ENCODE assay signal across 8 mouse cellular contexts in the genomic region with DNA sequence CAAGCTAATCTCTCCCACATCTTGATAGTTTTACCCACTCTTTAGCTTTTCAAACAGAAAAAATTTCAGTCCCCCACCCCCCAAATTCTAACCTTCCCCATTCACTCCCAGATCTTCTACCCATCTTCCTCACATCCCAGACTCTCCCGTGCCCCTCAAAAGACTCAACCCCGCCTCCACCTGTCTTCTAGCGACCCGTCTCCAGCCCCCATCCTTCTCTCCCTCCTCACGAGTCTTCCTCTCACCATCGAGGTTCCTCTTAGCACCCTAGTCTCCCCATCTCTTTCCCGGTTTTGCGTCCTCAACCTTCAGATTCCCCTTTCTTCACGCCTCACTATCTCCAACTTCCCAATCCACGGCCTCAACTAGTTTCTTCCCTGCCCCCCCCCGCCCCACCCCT. TPM values are rescaled to one million over a fixed set of nuclear protein-coding genes. Genes with fewer than 3 reads are reported as not detected.
DNase-seq lines count a peak whose midpoint lies in the region; ATAC-seq and TF ChIP-seq lines count a peak whose summit lies in the region.

No protein-coding gene starts in this region.

- ATAC-seq in intestine, embryonic 15.5 days: no peak
- no peak; the same call in 1 of the 2 replicates for ATAC-seq in neural tube, embryonic 13.5 days (ENCODE audit: low read depth)

- no peaks in the 10 kb centered on the region for H3K9me3 ChIP-seq in intestine, embryonic 15.5 days
- H3K9me3 ChIP-seq in neural tube, embryonic 13.5 days: no peaks in the 10 kb centered on the region

- 0% methylated on average over 11 of the region's 11 CpGs for WGBS in intestine, embryonic 15.5 days
- WGBS in neural tube, embryonic 13.5 days: 2% methylated on average over 11 of the region's 11 CpGs

- peak overlapping the region; percentile 91 for H3K27ac ChIP-seq in gastrocnemius, adult 2 months
- no peak overlapping the region for H3K27ac ChIP-seq in intestine, embryonic 15.5 days
- 0 out of 2 replicates have a peak overlapping the region, but pooled peaks have one; percentile 94 for H3K27ac ChIP-seq in neural tube, embryonic 13.5 days (replicated peaks)

- intact Hi-C loops in gastrocnemius, adult 2 months (cut with DNase I): loop anchor here (5.0 kb wide), 2 partner anchors 115 to 400 kb away; a partner anchor contains a TSS

- H3K4me2 ChIP-seq in intestine, embryonic 15.5 days (replicated peaks): peak overlapping the region; percentile 79
- H3K4me2 ChIP-seq in neural tube, embryonic 13.5 days: peak overlapping the region; percentile 68

- no peaks in the 10 kb centered on the region for H3K36me3 ChIP-seq in intestine, embryonic 15.5 days
- no peaks in the 10 kb centered on the region for H3K36me3 ChIP-seq in neural tube, embryonic 13.5 days

- TF ChIP-seq CTCF in gastrocnemius, adult 2 months (IDR thresholded peaks at IDR 0.05): no peak

- H3K27me3 ChIP-seq in intestine, embryonic 15.5 days (replicated peaks): no peaks in the 10 kb centered on the region
- H3K27me3 ChIP-seq in neural tube, embryonic 13.5 days: no peaks in the 10 kb centered on the region

- DNase-seq in gastrocnemius, adult 2 months: no peak
- DNase-seq in gastrocnemius, postnatal 10 days: no peak
- peak; percentile 14 to 46 for DNase-seq in thymus, adult 18-20 months
- no peak for DNase-seq in thymus, postnatal 0 days (ENCODE audit: low spot score)
- no peak for DNase-seq in right cerebral cortex, postnatal 14 days
- no peak for DNase-seq in gastrocnemius, postnatal 25 days

- H3K4me1 ChIP-seq in intestine, embryonic 15.5 days (replicated peaks): peaks cover 16% of the 10 kb centered on the region
- peaks cover 58% of the 10 kb centered on the region for H3K4me1 ChIP-seq in neural tube, embryonic 13.5 days (replicated peaks)

- peak overlapping the region; percentile 79 for H3K9ac ChIP-seq in intestine, embryonic 15.5 days
- peak overlapping the region; percentile 85 for H3K9ac ChIP-seq in neural tube, embryonic 13.5 days

- peak overlapping the region; percentile 78 for H3K4me3 ChIP-seq in gastrocnemius, adult 2 months
- peak overlapping the region; percentile 81 for H3K4me3 ChIP-seq in intestine, embryonic 15.5 days (replicated peaks)
- peak overlapping the region; percentile 80 for H3K4me3 ChIP-seq in neural tube, embryonic 13.5 days

RNA-seq across cellular contexts. Expression of a gene that starts 0.8 kb away (rescaled TPM):
- total RNA-seq in gastrocnemius, adult 2 months (2021): 1 to 10 TPM; 8.0 to 8.2 TPM
- total RNA-seq in gastrocnemius, postnatal 10 days (2021): 10 to 100 TPM; 16.4 to 17.6 TPM
- polyA plus RNA-seq in thymus, postnatal 0 days (2015; fragmentation: Nextera tagmentation; extraction: Ambion mirVana): 127 and 129 TPM in 2 replicates
- 53.5 TPM in 2 replicates for polyA plus RNA-seq in intestine, embryonic 15.5 days (2015; fragmentation: Nextera tagmentation; extraction: Ambion mirVana)
- polyA plus RNA-seq in neural tube, embryonic 13.5 days (2015; fragmentation: Nextera tagmentation; extraction: Ambion mirVana): 63.5 and 71.5 TPM in 2 replicates
- total RNA-seq in gastrocnemius, postnatal 25 days (2021): 1 to 10 TPM; 6.7 to 8.8 TPM

RNA-seq across cellular contexts. Expression of a gene that starts 0.9 kb away (rescaled TPM):
- total RNA-seq in gastrocnemius, adult 2 months (2021): 10 to 100 TPM in 1 of 2 experiments, 1 to 10 TPM in 1; 8.1 to 10.8 TPM
- total RNA-seq in gastrocnemius, postnatal 10 days (2021): 10 to 100 TPM; 21.7 to 26.0 TPM
- polyA plus RNA-seq in thymus, postnatal 0 days (2015; fragmentation: Nextera tagmentation; extraction: Ambion mirVana): 106 and 112 TPM in 2 replicates
- polyA plus RNA-seq in intestine, embryonic 15.5 days (2015; fragmentation: Nextera tagmentation; extraction: Ambion mirVana): 29.4 and 31.9 TPM in 2 replicates
- 47.1 and 51.6 TPM in 2 replicates for polyA plus RNA-seq in neural tube, embryonic 13.5 days (2015; fragmentation: Nextera tagmentation; extraction: Ambion mirVana)
- total RNA-seq in gastrocnemius, postnatal 25 days (2021): 1 to 10 TPM; 7.0 to 9.8 TPM

RNA-seq across cellular contexts. Expression of a gene that starts 43.5 kb away (rescaled TPM):
- total RNA-seq in gastrocnemius, adult 2 months (2021): not detected
- total RNA-seq in gastrocnemius, postnatal 10 days (2021): not detected
- polyA plus RNA-seq in thymus, postnatal 0 days (2015; fragmentation: Nextera tagmentation; extraction: Ambion mirVana): 0.19 and 0.38 TPM in 2 replicates
- polyA plus RNA-seq in intestine, embryonic 15.5 days (2015; fragmentation: Nextera tagmentation; extraction: Ambion mirVana): not detected in 2 replicates
- polyA plus RNA-seq in neural tube, embryonic 13.5 days (2015; fragmentation: Nextera tagmentation; extraction: Ambion mirVana): not detected in 2 replicates
- not detected for total RNA-seq in gastrocnemius, postnatal 25 days (2021)

RNA-seq across cellular contexts. Expression of a gene that starts 54.4 kb away (rescaled TPM):
- under 1 TPM in 1 of 2 experiments, not detected in 1; 0.22 TPM for total RNA-seq in gastrocnemius, adult 2 months (2021)
- under 1 TPM in 1 of 2 experiments, not detected in 1; 0.33 TPM for total RNA-seq in gastrocnemius, postnatal 10 days (2021)
- polyA plus RNA-seq in thymus, postnatal 0 days (2015; fragmentation: Nextera tagmentation; extraction: Ambion mirVana): 6.8 and 7.2 TPM in 2 replicates
- polyA plus RNA-seq in intestine, embryonic 15.5 days (2015; fragmentation: Nextera tagmentation; extraction: Ambion mirVana): 1.5 and 1.9 TPM in 2 replicates
- not detected in 2 replicates for polyA plus RNA-seq in neural tube, embryonic 13.5 days (2015; fragmentation: Nextera tagmentation; extraction: Ambion mirVana)
- not detected for total RNA-seq in gastrocnemius, postnatal 25 days (2021)

Comparison
In these comparisons a context has a peak if more than half of its experiments do, and no peak if none do; other contexts are left out.
1. DNase-seq: peak in thymus, adult 18-20 months (2 of 2); none in gastrocnemius, adult 2 months (single experiment), gastrocnemius, postnatal 10 days (single experiment), thymus, postnatal 0 days (single experiment), right cerebral cortex, postnatal 14 days (single experiment) and gastrocnemius, postnatal 25 days (single experiment).
2. Peak in every context shown above with its lines, with median percentiles within 50 percentile points of each other: H3K4me3 ChIP-seq.